Mouse (Mus musculus) ES-E14 (cell line): ENCODE measurements at regions not wholly inside any gene's neighbourhood (a gene's known extent, or its start where the extent isn't known, plus 50 kb on each side); places are given as distances from the start of the nearest gene placed in this dataset.
A peak's percentile ranks its signal among the peaks of the same experiment; 100 is the strongest.

ENCODE experiments used
- DNase-seq: peaks from one replicate; pipeline ENCODE4 v3.0.0-alpha.2; 2013; ENCODE audit warnings: low read depth, low spot score
- H3K27ac ChIP-seq: 2 replicates; pipeline ENCODE4 v1.5.1; 2012; ENCODE audit warnings: low read depth, mild to moderate bottlenecking, low read length, moderate library complexity, mixed read lengths; ENCODE audit not compliant: poor library complexity, insufficient read depth, severe bottlenecking
- H3K36me3 ChIP-seq: 2 replicates; pipeline ENCODE4 v1.6.1; 2012; ENCODE audit warnings: mild to moderate bottlenecking, low read length, moderate library complexity, mixed read lengths; ENCODE audit not compliant: control insufficient read depth, poor library complexity, insufficient read depth, severe bottlenecking
- H3K4me1 ChIP-seq, 2 experiments: fragments of 150-350 bp in 1 of 2; sonication (generic) in 1 of 2; 2 replicates each; pipeline ENCODE4 v1.6.1; 2012; ENCODE audit warnings: low read length in 2 of 2, mild to moderate bottlenecking in 1 of 2, mixed read lengths in 1 of 2; ENCODE audit not compliant: control insufficient read depth in 2 of 2, insufficient read depth in 2 of 2, poor library complexity in 1 of 2
- H3K4me3 ChIP-seq, 2 experiments: fragments of 150-350 bp in 1 of 2; sonication (generic) in 1 of 2; 2 replicates each; pipeline ENCODE4 v1.5.1; 2012; ENCODE audit warnings: low read length in 2 of 2, low read depth in 1 of 2, mild to moderate bottlenecking in 1 of 2, mixed read lengths in 1 of 2; ENCODE audit not compliant: insufficient read depth in 1 of 2, poor library complexity in 1 of 2, severe bottlenecking in 1 of 2
- H3K9ac ChIP-seq: 2 replicates; pipeline ENCODE4 v1.6.1; 2012; ENCODE audit warnings: low read depth, mild to moderate bottlenecking, low read length, mixed read lengths; ENCODE audit not compliant: poor library complexity, insufficient read depth, severe bottlenecking
- H3K9me3 ChIP-seq: fragments of 150-350 bp; sonication (generic); 2 replicates; pipeline ENCODE4 v1.6.1; 2012; ENCODE audit warnings: low read depth, mild to moderate bottlenecking, low read length; ENCODE audit not compliant: control insufficient read depth, insufficient read depth
- CHD2 ChIP-seq: IDR thresholded peaks from 2 replicates; pipeline ENCODE4 v1.6.1; 2014; ENCODE audit warnings: mild to moderate bottlenecking, low read depth, low read length, inconsistent platforms
- HCFC1 ChIP-seq: IDR thresholded peaks from 2 replicates; pipeline ENCODE4 v1.6.1; 2012; ENCODE audit warnings: low read length, inconsistent platforms, borderline replicate concordance; ENCODE audit not compliant: insufficient read depth
- MAFK ChIP-seq: IDR thresholded peaks from 2 replicates; pipeline ENCODE4 v1.6.1; 2014; ENCODE audit warnings: mild to moderate bottlenecking, low read depth, low read length, inconsistent platforms; ENCODE audit not compliant: insufficient read depth
- ZC3H11A ChIP-seq: IDR thresholded peaks from 2 replicates; pipeline ENCODE4 v1.6.1; 2012; ENCODE audit warnings: low read depth, mild to moderate bottlenecking, inconsistent platforms, low read length, borderline replicate concordance
- ZNF384 ChIP-seq: IDR thresholded peaks from 2 replicates; pipeline ENCODE4 v1.6.1; 2012; ENCODE audit warnings: low read depth, low read length, inconsistent platforms
- in situ Hi-C, 2 experiments: fragments of 600-800 bp; cut with MboI; formaldehyde crosslinking; loops; one replicate each; pipeline ENCODE4 v1.15.1; 2025; ENCODE audit warnings: low sequenced_read_pairs in 2 of 2, inconsistent platforms in 1 of 2; ENCODE audit not compliant: unreplicated experiment in 2 of 2

DNA sequence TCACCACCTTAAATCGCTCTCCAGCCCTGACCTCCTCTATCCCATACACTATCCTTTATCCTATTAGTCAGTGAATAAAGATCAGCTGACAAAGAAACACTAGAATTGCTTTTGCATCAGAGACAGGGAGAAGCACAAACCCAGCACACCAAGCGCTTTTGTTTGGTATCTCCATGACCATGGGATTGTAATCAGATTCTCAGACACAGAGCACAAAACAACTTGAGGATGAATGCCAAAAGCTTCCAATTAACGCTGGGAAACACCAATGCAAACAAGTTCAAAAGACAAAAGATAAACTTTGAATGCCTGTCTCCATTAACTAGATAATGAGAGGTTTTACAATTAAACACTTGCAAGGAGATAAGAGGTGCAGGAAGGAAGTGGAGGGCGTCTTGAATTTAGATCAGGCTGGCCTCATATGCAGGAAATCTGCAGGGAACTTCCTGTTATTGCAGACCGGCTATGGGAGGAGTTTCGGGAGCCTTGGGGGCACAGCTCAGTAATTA is 179.8 kb downstream of the Samd5 start:
- Histone ChIP-seq H3K9ac (no peak overlapping the region), H3K9me3 (no peaks in the 10 kb centered on the region), H3K36me3 (no peaks in the 10 kb centered on the region), H3K27ac (no peak overlapping the region), H3K4me3 (no peak overlapping the region), H3K4me1 (no peaks in the 10 kb centered on the region)
- DNase-seq, result peak; percentile 8
- TF ChIP-seq MAFK (no peak), ZNF384 (no peak), ZC3H11A (no peak), CHD2 (no peak), HCFC1 (no peak)
- in situ Hi-C loops, result no loop called here

GRCm38 (mm10) chr10:9490416-9490815 is 184.6 kb downstream of the Samd5 start:
- Histone ChIP-seq H3K36me3 (no peaks in the 10 kb centered on the region), H3K27ac (no peak overlapping the region), H3K4me1 (no peaks in the 10 kb centered on the region), H3K4me3 (no peak overlapping the region), H3K9me3 (no peaks in the 10 kb centered on the region), H3K9ac (no peak overlapping the region)
- no peak for TF ChIP-seq HCFC1
- no peak for TF ChIP-seq ZC3H11A
- no peak for TF ChIP-seq CHD2
- no peak for TF ChIP-seq MAFK
- TF ChIP-seq ZNF384, result no peak
- no peak for DNase-seq
- in situ Hi-C loops, result no loop called here

- in situ Hi-C loops, result no loop called here
- H3K36me3 ChIP-seq, result no peaks in the 10 kb centered on the region
- H3K27ac ChIP-seq, result no peak overlapping the region
Measured at GRCm38 (mm10) chr10:9462361-9462760, 212.6 kb downstream of the Samd5 start.

GRCm38 (mm10) chr10:9459145-9459544 is 215.9 kb downstream of the Samd5 start:
- Histone ChIP-seq H3K4me1 (no peaks in the 10 kb centered on the region), H3K9me3 (no peaks in the 10 kb centered on the region), H3K27ac (no peak overlapping the region), H3K36me3 (no peaks in the 10 kb centered on the region), H3K4me3 (no peak overlapping the region), H3K9ac (no peak overlapping the region)
- no peak for DNase-seq
- in situ Hi-C loops, result no loop called here
- TF ChIP-seq HCFC1 (no peak), MAFK (no peak), ZC3H11A (no peak)

More at GRCm38 (mm10) chr10:9462361-9462760, 212.6 kb downstream of the Samd5 start:
- DNase-seq, result no peak
- Histone ChIP-seq H3K4me1 (no peaks in the 10 kb centered on the region), H3K4me3 (no peak overlapping the region), H3K9ac (no peak overlapping the region), H3K9me3 (no peaks in the 10 kb centered on the region)
- TF ChIP-seq HCFC1 (no peak), ZC3H11A (no peak), MAFK (no peak), ZNF384 (no peak), CHD2 (no peak)

DNA sequence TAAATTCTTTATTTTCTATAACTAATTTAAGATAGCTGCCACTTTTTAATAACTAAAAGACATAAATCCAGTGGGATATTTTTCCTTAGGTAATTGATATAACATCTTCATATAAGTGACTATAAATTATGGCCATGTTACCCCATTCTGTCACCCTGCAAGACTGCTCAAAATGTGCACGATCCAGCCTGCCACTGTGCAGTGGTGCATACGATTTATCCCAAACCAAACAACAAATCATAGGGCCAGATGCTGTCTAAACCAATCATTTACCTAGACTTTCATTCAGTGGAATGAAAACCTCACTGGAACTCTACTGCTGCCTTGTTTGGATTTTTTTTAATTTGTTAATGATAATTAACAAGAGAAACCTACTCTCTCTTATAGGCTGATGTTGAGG is 216.5 kb downstream of the Samd5 start:
- no peaks in the 10 kb centered on the region for H3K4me1 ChIP-seq
- no peak overlapping the region for H3K4me3 ChIP-seq
- H3K27ac ChIP-seq, result no peak overlapping the region
- no peak for DNase-seq
- TF ChIP-seq CHD2 (no peak), ZC3H11A (no peak), MAFK (no peak), ZNF384 (no peak), HCFC1 (no peak)
- H3K36me3 ChIP-seq, result no peaks in the 10 kb centered on the region
- no peaks in the 10 kb centered on the region for H3K9me3 ChIP-seq
- in situ Hi-C loops, result no loop called here
- H3K9ac ChIP-seq, result no peak overlapping the region
